ENCODE assay signal across 8 mouse cellular contexts in the genomic region with DNA sequence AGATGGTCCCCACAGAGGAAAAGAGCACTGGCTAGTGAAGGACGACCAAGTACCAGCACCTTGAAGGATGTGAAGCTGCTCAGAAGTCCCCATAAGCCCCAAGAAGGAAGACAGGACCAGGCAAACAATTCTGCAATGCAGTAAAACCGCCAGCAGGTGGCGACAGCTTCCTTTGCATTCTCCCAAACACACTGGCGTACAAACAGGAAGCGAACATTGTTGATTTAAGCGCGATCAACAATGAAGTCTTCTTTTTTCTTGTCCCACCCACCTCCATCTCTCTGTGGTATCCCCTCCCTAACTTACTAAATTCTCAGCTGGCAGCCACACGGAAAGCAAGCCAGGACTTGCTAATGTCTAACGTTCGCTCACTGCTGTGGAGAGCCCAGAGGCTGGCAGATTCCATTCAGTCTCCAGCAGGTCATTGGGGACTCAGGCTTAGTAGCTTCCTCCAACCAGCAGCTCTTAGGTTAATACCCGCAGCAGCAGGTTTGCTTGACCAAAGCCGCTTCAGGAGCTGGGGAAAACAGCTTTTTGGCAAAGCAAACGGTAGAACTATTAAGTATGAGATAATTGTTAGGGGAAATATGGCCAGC.
A peak's percentile ranks its signal among the peaks of the same experiment; 100 is the strongest.
DNase-seq lines count a peak whose midpoint lies in the region; ATAC-seq and TF ChIP-seq lines count a peak whose summit lies in the region.

No protein-coding gene starts in this region.

- H3K27me3 ChIP-seq in embryonic facial prominence, embryonic 10.5 days (replicated peaks; ENCODE audit: low read depth, poor library complexity, severe bottlenecking) = peaks cover 19% of the 10 kb centered on the region
- peaks cover 6% of the 10 kb centered on the region; the same call in 1 of the 2 replicates for H3K27me3 ChIP-seq in kidney, embryonic 14.5 days (ENCODE audit: control insufficient read depth, insufficient read depth, low read length)
- H3K27me3 ChIP-seq in limb, embryonic 15.5 days = peaks cover 16% of the 10 kb centered on the region; the same call in 1 of the 2 replicates
- H3K27me3 ChIP-seq in midbrain, postnatal 0 days (ENCODE audit: insufficient read depth, low read length) = no peaks in the 10 kb centered on the region

- H3K4me2 ChIP-seq in kidney, embryonic 14.5 days (replicated peaks; ENCODE audit: low read depth, low read length) = peak overlapping the region; percentile 55
- peak overlapping the region; percentile 47 for H3K4me2 ChIP-seq in limb, embryonic 15.5 days
- peak overlapping the region; percentile 40 for H3K4me2 ChIP-seq in midbrain, postnatal 0 days (ENCODE audit: low read depth, low read length, poor library complexity, severe bottlenecking)

- peak overlapping the region; percentile 60 for H3K4me3 ChIP-seq in embryonic facial prominence, embryonic 10.5 days
- peak overlapping the region; percentile 45 for H3K4me3 ChIP-seq in kidney, embryonic 14.5 days (ENCODE audit: low read length)
- H3K4me3 ChIP-seq in limb, embryonic 15.5 days = peak overlapping the region; percentile 42
- H3K4me3 ChIP-seq in midbrain, postnatal 0 days (ENCODE audit: low read depth, low read length) = peak overlapping the region; percentile 27

- no peaks in the 10 kb centered on the region for H3K36me3 ChIP-seq in embryonic facial prominence, embryonic 10.5 days (replicated peaks)
- no peaks in the 10 kb centered on the region for H3K36me3 ChIP-seq in kidney, embryonic 14.5 days (ENCODE audit: control insufficient read depth, insufficient read depth, low read length)
- no peaks in the 10 kb centered on the region; the same call in 1 of the 2 replicates for H3K36me3 ChIP-seq in limb, embryonic 15.5 days
- H3K36me3 ChIP-seq in midbrain, postnatal 0 days (ENCODE audit: insufficient read depth, low read length) = peaks cover 6% of the 10 kb centered on the region; the same call in 1 of the 2 replicates

- peak overlapping the region; percentile 58; the same call in 1 of the 2 replicates for H3K9ac ChIP-seq in kidney, embryonic 14.5 days (ENCODE audit: low read depth, low read length)
- no peak overlapping the region for H3K9ac ChIP-seq in limb, embryonic 15.5 days
- H3K9ac ChIP-seq in midbrain, postnatal 0 days (replicated peaks; ENCODE audit: low read length, poor library complexity, severe bottlenecking) = no peak overlapping the region; the same call in 1 of the 2 replicates

- peaks cover 5% of the 10 kb centered on the region; the same call in 1 of the 2 replicates for H3K4me1 ChIP-seq in embryonic facial prominence, embryonic 10.5 days
- no peaks in the 10 kb centered on the region for H3K4me1 ChIP-seq in kidney, embryonic 14.5 days (ENCODE audit: control insufficient read depth, insufficient read depth, low read length)
- peaks cover 5% of the 10 kb centered on the region for H3K4me1 ChIP-seq in limb, embryonic 15.5 days
- no peaks in the 10 kb centered on the region; the same call in 1 of the 2 replicates for H3K4me1 ChIP-seq in midbrain, postnatal 0 days (ENCODE audit: insufficient read depth, low read length)

- H3K9me3 ChIP-seq in embryonic facial prominence, embryonic 10.5 days = no peaks in the 10 kb centered on the region
- no peaks in the 10 kb centered on the region for H3K9me3 ChIP-seq in kidney, embryonic 14.5 days (ENCODE audit: control insufficient read depth, low read length)
- H3K9me3 ChIP-seq in limb, embryonic 15.5 days = no peaks in the 10 kb centered on the region
- H3K9me3 ChIP-seq in midbrain, postnatal 0 days (ENCODE audit: low read length) = no peaks in the 10 kb centered on the region

- peak; percentile 99 for TF ChIP-seq CTCF in midbrain, postnatal 0 days (IDR thresholded peaks at IDR 0.05)

- H3K27ac ChIP-seq in embryonic facial prominence, embryonic 10.5 days (replicated peaks) = peak overlapping the region; percentile 77
- no peak overlapping the region for H3K27ac ChIP-seq in kidney, embryonic 14.5 days (ENCODE audit: low read depth, low read length)
- H3K27ac ChIP-seq in limb, embryonic 15.5 days = no peak overlapping the region
- 0 out of 2 replicates have a peak overlapping the region, but pooled peaks have one; percentile 8 for H3K27ac ChIP-seq in midbrain, postnatal 0 days (ENCODE audit: low read depth, low read length)

- DNase-seq in A20 (ENCODE audit: low read depth, low spot score) = peak; percentile 77
- DNase-seq in adrenal gland, postnatal 25 days = peak; percentile 74
- peak; percentile 84 for DNase-seq in embryonic facial prominence, embryonic 10.5 days (ENCODE audit: low spot score)
- DNase-seq in heart, adult 8-10 months (ENCODE audit: low spot score) = peak; percentile 50
- DNase-seq in midbrain, postnatal 0 days (ENCODE audit: low spot score) = peak; percentile 93
- DNase-seq in telencephalon, adult 2 months (ENCODE audit: low read depth, low spot score) = peak; percentile 77

- WGBS in embryonic facial prominence, embryonic 10.5 days = 2% methylated on average over 13 of the region's 13 CpGs
- WGBS in kidney, embryonic 14.5 days = 3% methylated on average over 13 of the region's 13 CpGs
- 2% methylated on average over 13 of the region's 13 CpGs for WGBS in limb, embryonic 15.5 days
- WGBS in midbrain, postnatal 0 days = 2% methylated on average over 13 of the region's 13 CpGs

- ATAC-seq in kidney, embryonic 14.5 days (ENCODE audit: low FRiP score, low TSS enrichment) = peak; percentile 79
- no peak; the same call in 1 of the 2 replicates for ATAC-seq in limb, embryonic 15.5 days (ENCODE audit: insufficient number of reproducible peaks, low FRiP score, low TSS enrichment, low read depth)
- ATAC-seq in midbrain, postnatal 0 days (ENCODE audit: low FRiP score) = peak; percentile 60

Comparison
In these comparisons a context has a peak if more than half of its experiments do, and no peak if none do; other contexts are left out.
1. H3K27ac ChIP-seq: peak in embryonic facial prominence, embryonic 10.5 days (single experiment) and midbrain, postnatal 0 days (single experiment); none in kidney, embryonic 14.5 days (single experiment) and limb, embryonic 15.5 days (single experiment).
2. Peak in every context shown above with its lines, with median percentiles within 50 percentile points of each other: DNase-seq, H3K4me3 ChIP-seq and H3K4me2 ChIP-seq.